In the genomic region with DNA sequence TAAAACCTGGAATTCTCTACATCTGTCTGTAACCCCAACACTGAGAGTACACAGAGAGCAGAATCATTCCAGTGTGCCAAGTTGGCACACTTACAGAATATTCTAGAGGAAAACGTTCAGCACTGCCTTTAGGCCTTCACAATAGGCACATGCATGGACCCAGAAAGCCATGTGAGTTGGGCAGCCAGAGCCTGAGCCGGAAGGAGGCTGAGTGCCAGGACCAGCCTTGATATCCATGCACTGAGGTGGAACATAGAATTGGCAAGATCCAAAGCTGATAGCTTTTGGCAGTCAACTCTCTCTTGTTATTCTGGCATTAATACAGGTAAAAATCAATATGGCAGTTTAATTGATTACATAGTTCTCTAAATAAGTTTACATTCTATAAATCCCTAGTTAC, we compare ENCODE assay signal across 26 mouse cellular contexts. TPM values are rescaled to one million over a fixed set of nuclear protein-coding genes. Genes with fewer than 3 reads are reported as not detected.
DNase-seq lines count a peak whose midpoint lies in the region; ATAC-seq and TF ChIP-seq lines count a peak whose summit lies in the region.
"Had no signal": no experiment of that assay in that cellular context is flagged by ENCODE, and none has a peak within 500 bp of the region (broad histone marks: within the 10 kb centered on the region; RNA-seq: fewer than 3 reads in every experiment).

No protein-coding gene starts in this region.

- H3K9ac ChIP-seq in liver, adult 2 months (ENCODE audit: low read depth, low read length), result no peak overlapping the region
- H3K9ac ChIP-seq in liver, postnatal 0 days (replicated peaks), result no peak overlapping the region
- H3K9ac ChIP-seq: embryonic facial prominence, embryonic 12.5 days; forebrain, embryonic 12.5 days; heart, embryonic 12.5 days; hindbrain, embryonic 14.5 days had no signal

- no peak overlapping the region for H3K4me3 ChIP-seq in liver, adult 2 months (ENCODE audit: insufficient read depth, low read depth, low read length)
- H3K4me3 ChIP-seq in liver, postnatal 0 days (ENCODE audit: low read depth, low read length), result no peak overlapping the region
- H3K4me3 ChIP-seq: embryonic facial prominence, embryonic 12.5 days; forebrain, embryonic 12.5 days; heart, adult 2 months; heart, embryonic 12.5 days; hindbrain, embryonic 10.5 days had no signal

- no peaks in the 10 kb centered on the region for H3K9me3 ChIP-seq in liver, postnatal 0 days (ENCODE audit: low read length)
- H3K9me3 ChIP-seq: embryonic facial prominence, embryonic 12.5 days; forebrain, embryonic 12.5 days; heart, embryonic 12.5 days; hindbrain, embryonic 10.5 days had no signal

- TF ChIP-seq CTCF in liver, adult 2 months (IDR thresholded peaks at IDR 0.05; ENCODE audit: low read depth, low read length), result no peak
- TF ChIP-seq CTCF in liver, postnatal 0 days (IDR thresholded peaks at IDR 0.05; ENCODE audit: low read depth), result no peak

- no peaks in the 10 kb centered on the region for H3K36me3 ChIP-seq in liver, adult 2 months (ENCODE audit: control insufficient read depth, insufficient read depth, low read length)
- no peaks in the 10 kb centered on the region for H3K36me3 ChIP-seq in liver, postnatal 0 days (replicated peaks; ENCODE audit: insufficient read depth, low read length)
- H3K36me3 ChIP-seq: embryonic facial prominence, embryonic 12.5 days; forebrain, embryonic 12.5 days; heart, embryonic 12.5 days; hindbrain, embryonic 10.5 days had no signal

- no peaks in the 10 kb centered on the region for H3K79me2 ChIP-seq in liver, adult 2 months (ENCODE audit: control insufficient read depth, insufficient read depth, low read length)

- H3K27ac ChIP-seq in liver, adult 2 months (replicated peaks; ENCODE audit: insufficient read depth, low read depth, low read length), result no peak overlapping the region
- H3K27ac ChIP-seq in liver, postnatal 0 days (ENCODE audit: low read depth), result no peak overlapping the region
- H3K27ac ChIP-seq: embryonic facial prominence, embryonic 12.5 days; forebrain, embryonic 12.5 days; heart, adult 2 months; hindbrain, embryonic 10.5 days; hindbrain, embryonic 14.5 days had no signal

- 13% methylated on average over 2 of the region's 2 CpGs for WGBS in liver, adult 2 months
- 63% methylated on average over 2 of the region's 2 CpGs for WGBS in liver, postnatal 0 days (ENCODE audit: insufficient replicate concordance)

- H3K4me1 ChIP-seq in liver, adult 2 months (ENCODE audit: control insufficient read depth, insufficient read depth, low read length), result no peaks in the 10 kb centered on the region; the same call in 1 of the 2 replicates
- no peaks in the 10 kb centered on the region for H3K4me1 ChIP-seq in liver, postnatal 0 days (ENCODE audit: insufficient read depth)
- H3K4me1 ChIP-seq: embryonic facial prominence, embryonic 12.5 days; forebrain, embryonic 12.5 days; heart, embryonic 12.5 days; hindbrain, embryonic 10.5 days had no signal

- no peak for TF ChIP-seq EP300 in liver, postnatal 0 days (IDR thresholded peaks at IDR 0.05; ENCODE audit: low read depth)

- DNase-seq in cerebellum, postnatal 14 days, result peak; percentile 28 to 33
- DNase-seq in cerebellum, adult 18-20 months, result no peak
- DNase-seq in liver, adult 2 months (ENCODE audit: extremely low read depth, low read depth, low spot score), result peak; percentile 92
- DNase-seq in liver, postnatal 0 days, result no peak
- peak; percentile 5 for DNase-seq in urinary bladder, postnatal 14 days (ENCODE audit: low spot score)
- no peak for DNase-seq in urinary bladder, adult 2 months (ENCODE audit: low spot score)
- no peak for DNase-seq in heart, adult 8-10 months (ENCODE audit: low spot score)
- DNase-seq: adrenal gland, postnatal 10 days; cerebellum, adult 11-12 months; cerebellum, postnatal 25 days; gastrocnemius, postnatal 10 days; heart, adult 2 months had no signal

- no peak for TF ChIP-seq POLR2A in liver, adult 2 months (IDR thresholded peaks at IDR 0.05; ENCODE audit: extremely low read depth, insufficient read depth, low read length)

- ATAC-seq in liver, postnatal 0 days, result no peak
- ATAC-seq: forebrain, embryonic 16.5 days had no signal

- H3K4me2 ChIP-seq in liver, postnatal 0 days (ENCODE audit: low read depth, low read length), result no peak overlapping the region
- H3K4me2 ChIP-seq: embryonic facial prominence, embryonic 12.5 days; forebrain, embryonic 12.5 days; heart, embryonic 12.5 days; hindbrain, embryonic 14.5 days had no signal

- no peaks in the 10 kb centered on the region for H3K27me3 ChIP-seq in liver, adult 2 months (ENCODE audit: control insufficient read depth, insufficient read depth, low read length)
- no peaks in the 10 kb centered on the region for H3K27me3 ChIP-seq in liver, postnatal 0 days (ENCODE audit: insufficient read depth, low read length)
- H3K27me3 ChIP-seq: embryonic facial prominence, embryonic 12.5 days; forebrain, embryonic 12.5 days; heart, embryonic 12.5 days had no signal

RNA-seq across cellular contexts. Expression of a gene that starts 0.9 kb away (rescaled TPM):
- total RNA-seq in liver, adult 2 months (2014; rRNA removed), result not detected in 2 replicates
- polyA plus RNA-seq in liver, adult 2 months (2012; rRNA removed), result not detected in 2 replicates
- not detected in 2 replicates for polyA plus RNA-seq in liver, postnatal 0 days (2015; fragmentation: Nextera tagmentation; extraction: Ambion mirVana)
- 0.03 TPM in 1 of 2 replicates, not detected in the other for polyA plus RNA-seq in urinary bladder, adult 2 months (2012; rRNA removed)
- total RNA-seq in heart, adult 8-10 months (2022), result not detected
- total RNA-seq: adrenal gland, postnatal 10 days; adrenal gland, postnatal 4 days; gastrocnemius, postnatal 10 days; gastrocnemius, postnatal 4 days; heart, adult 2 months; heart, postnatal 25 days; MEL had no signal
- polyA plus RNA-seq: C2C12; cortical plate, adult 2 months; forebrain, embryonic 12.5 days; forebrain, embryonic 16.5 days; frontal cortex, adult 2 months; heart, adult 2 months; heart, embryonic 12.5 days; heart, embryonic 16.5 days; hindbrain, embryonic 10.5 days; hindbrain, embryonic 14.5 days had no signal

Comparison
In these comparisons a context has a peak if more than half of its experiments do, and no peak if none do; other contexts are left out.
1. DNase-seq: peak in cerebellum, postnatal 14 days (2 of 2), liver, adult 2 months (single experiment) and urinary bladder, postnatal 14 days (single experiment); none in cerebellum, adult 18-20 months (0 of 2), liver, postnatal 0 days (single experiment), urinary bladder, adult 2 months (single experiment) and heart, adult 8-10 months (single experiment).